Mouse (Mus musculus) kidney, adult 2 months (tissue): ENCODE measurements at regions not wholly inside any gene's neighbourhood (a gene's known extent, or its start where the extent isn't known, plus 50 kb on each side); places are given as distances from the start of the nearest gene placed in this dataset.
"Not testable (repeated sequence)": the region's sequence is repeated elsewhere in the genome, so short reads cannot be mapped to it uniquely, and the experiment has no call there.

Source experiments
- DNase-seq: peaks from one replicate; pipeline ENCODE4 v3.0.0; 2021
- H3K27ac ChIP-seq: fragments of 200-500 bp; 2 replicates; pipeline ENCODE4 v1.5.1; 2012; ENCODE audit warnings: low read depth, low read length, control low read depth, inconsistent platforms; ENCODE audit not compliant: insufficient read depth
- H3K27me3 ChIP-seq: fragments of 200-500 bp; replicated peaks from 2 replicates; pipeline ENCODE4 v1.6.1; 2012; ENCODE audit warnings: mild to moderate bottlenecking, moderate library complexity, low read length, inconsistent platforms; ENCODE audit not compliant: control insufficient read depth, insufficient read depth
- H3K36me3 ChIP-seq: fragments of 200-500 bp; 2 replicates; pipeline ENCODE4 v1.6.1; 2012; ENCODE audit warnings: mild to moderate bottlenecking, moderate library complexity, low read length, inconsistent platforms; ENCODE audit not compliant: control insufficient read depth, insufficient read depth
- H3K4me1 ChIP-seq: fragments of 200-500 bp; 2 replicates; pipeline ENCODE4 v1.6.1; 2011; ENCODE audit warnings: low read length; ENCODE audit not compliant: control insufficient read depth, insufficient read depth
- H3K4me3 ChIP-seq: fragments of 200-500 bp; 2 replicates; pipeline ENCODE4 v1.5.1; 2011; ENCODE audit warnings: mild to moderate bottlenecking, low read depth, low read length, control low read depth; ENCODE audit not compliant: insufficient read depth
- CTCF ChIP-seq: fragments of 200-500 bp; conservative IDR thresholded peaks from 2 replicates; pipeline ENCODE4 v1.5.1; 2011; ENCODE audit warnings: low read depth, mild to moderate bottlenecking, control low read depth, low read length, moderate library complexity, mixed read lengths; ENCODE audit not compliant: insufficient read depth, insufficient read length
- POLR2A ChIP-seq: fragments of 200-500 bp; IDR thresholded peaks from one replicate; pipeline ENCODE4 v1.6.1; 2011; ENCODE audit warnings: low read depth, low read length, control low read depth
- WGBS: fragments of 180-500 bp; shearing (Covaris S2); methylation state at CpG from one replicate; pipeline ENCODE4 v1.1.7; 2018; 5-methylcytosine and 5-hydroxymethylcytosine counted together

- Histone ChIP-seq H3K27me3 (no peaks in the 10 kb centered on the region), H3K27ac (no peak overlapping the region), H3K4me1 (no peaks in the 10 kb centered on the region), H3K4me3 (no peak overlapping the region), H3K36me3 (no peaks in the 10 kb centered on the region)
- WGBS = 88% methylated on average over 3 of the region's 3 CpGs
- DNase-seq = no peak
- TF ChIP-seq POLR2A = no peak
- no peak for TF ChIP-seq CTCF
These were observed 55.5 kb downstream of the Zfp281 start for GRCm38 (mm10) chr1:136680173-136680572.

GRCm38 (mm10) chr1:136682311-136682710, 57.6 kb downstream of the Zfp281 start:
- not testable (repeated sequence) for H3K27ac ChIP-seq, H3K4me1 ChIP-seq, H3K27me3 ChIP-seq, H3K36me3 ChIP-seq, H3K4me3 ChIP-seq, DNase-seq
- WGBS = 68% methylated on average over 10 of the region's 10 CpGs

GRCm38 (mm10) chr1:136683061-136683531, 58.4 kb downstream of the Zfp281 start:
- no peaks in the 10 kb centered on the region for H3K36me3 ChIP-seq
- TF ChIP-seq POLR2A (no peak), CTCF (no peak)
- 49% methylated on average over 3 of the region's 3 CpGs for WGBS
- H3K27me3 ChIP-seq = no peaks in the 10 kb centered on the region
- peak; percentile 71 for DNase-seq
- no peak overlapping the region for H3K4me3 ChIP-seq
- no peak overlapping the region; the same call in 1 of the 2 replicates for H3K27ac ChIP-seq
- H3K4me1 ChIP-seq = no peaks in the 10 kb centered on the region; the same call in 1 of the 2 replicates

- TF ChIP-seq POLR2A (no peak), CTCF (no peak)
- Histone ChIP-seq H3K36me3 (no peaks in the 10 kb centered on the region), H3K27me3 (no peaks in the 10 kb centered on the region), H3K4me1 (no peaks in the 10 kb centered on the region; the same call in 1 of the 2 replicates), H3K4me3 (no peak overlapping the region), H3K27ac (peak overlapping the region; percentile 30; the same call in 1 of the 2 replicates)
- WGBS = 60% methylated on average over 10 of the region's 10 CpGs
- peak; percentile 35 for DNase-seq
These were observed 58.9 kb downstream of the Zfp281 start for GRCm38 (mm10) chr1:136683561-136684131.

DNA sequence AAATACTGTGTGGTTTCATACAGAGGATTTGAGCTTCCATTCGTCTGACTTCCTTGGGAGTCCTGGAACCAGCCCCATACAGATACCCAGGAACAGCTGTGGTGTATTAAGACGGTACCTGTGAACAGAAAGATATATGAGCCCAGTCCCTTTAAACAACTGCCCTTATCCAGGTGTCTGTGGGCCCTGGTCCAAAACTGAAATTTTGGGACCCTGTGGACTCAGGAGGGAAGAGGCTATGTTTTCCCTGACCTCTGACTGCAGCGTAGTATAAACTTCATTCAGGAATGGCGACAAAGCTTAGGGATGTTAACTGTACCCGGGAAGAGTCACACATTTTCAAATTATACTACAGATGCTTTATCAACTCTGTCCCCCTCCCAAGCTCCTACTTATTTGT, 59.8 kb downstream of the Zfp281 start:
- WGBS = 91% methylated on average over 5 of the region's 5 CpGs
- Histone ChIP-seq H3K36me3 (no peaks in the 10 kb centered on the region), H3K27ac (no peak overlapping the region), H3K27me3 (no peaks in the 10 kb centered on the region), H3K4me3 (no peak overlapping the region), H3K4me1 (no peaks in the 10 kb centered on the region; the same call in 1 of the 2 replicates)
- no peak for DNase-seq
- no peak for TF ChIP-seq POLR2A
- TF ChIP-seq CTCF = no peak

DNA sequence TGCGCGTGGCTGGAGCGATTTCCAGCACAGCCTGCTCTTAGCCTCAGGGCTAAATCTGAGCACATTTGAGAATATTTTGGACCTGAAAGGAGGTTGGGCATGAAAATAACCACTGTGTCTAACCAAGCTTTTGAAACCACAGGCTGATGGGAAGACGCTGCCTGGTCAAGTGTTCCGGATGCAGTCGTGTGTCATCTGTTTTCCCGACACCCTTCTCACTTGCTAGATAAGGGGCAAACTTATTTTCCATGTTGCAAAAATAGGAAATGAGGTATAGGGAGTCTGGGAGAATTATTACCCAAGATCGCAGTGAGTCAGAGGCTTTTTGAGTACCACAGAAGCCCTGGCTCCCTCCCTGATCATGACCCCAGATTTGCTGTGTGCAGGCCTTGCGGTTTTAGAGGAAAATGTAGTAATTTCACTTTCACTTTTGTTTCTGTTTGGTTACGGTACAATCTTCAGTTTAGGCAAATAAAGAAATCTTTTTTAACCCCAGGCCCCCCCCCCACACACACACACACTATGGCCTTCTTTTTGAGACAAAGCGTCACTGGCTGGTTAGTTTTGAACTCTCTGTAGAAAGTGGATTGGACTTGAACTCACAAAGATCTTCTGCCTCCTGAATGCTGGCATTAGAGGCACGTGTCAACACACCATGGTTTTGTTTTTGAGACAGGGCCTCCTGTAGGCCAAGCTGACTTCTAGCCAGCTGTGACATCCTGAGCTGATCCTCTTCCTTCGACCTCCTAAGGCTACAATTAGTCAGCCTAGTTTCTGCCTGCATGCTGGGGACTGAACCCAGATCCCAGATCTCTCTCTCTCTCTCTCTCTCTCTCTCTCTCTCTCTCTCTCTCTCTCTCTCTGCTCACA, 60.7 kb downstream of the Zfp281 start:
- H3K27me3 ChIP-seq = no peaks in the 10 kb centered on the region
- 55% methylated on average over 13 of the region's 13 CpGs for WGBS
- H3K4me1 ChIP-seq = no peaks in the 10 kb centered on the region; the same call in 1 of the 2 replicates
- no peak overlapping the region for H3K4me3 ChIP-seq
- no peak for TF ChIP-seq POLR2A
- TF ChIP-seq CTCF = no peak
- peak overlapping the region; percentile 74 for H3K27ac ChIP-seq
- no peaks in the 10 kb centered on the region for H3K36me3 ChIP-seq
- DNase-seq = peak; percentile 58

GRCm38 (mm10) chr1:136686467-136686866, 61.8 kb downstream of the Zfp281 start:
- no peak for TF ChIP-seq POLR2A
- TF ChIP-seq CTCF = no peak
- DNase-seq = no peak
- Histone ChIP-seq H3K27ac (no peak overlapping the region), H3K27me3 (no peaks in the 10 kb centered on the region), H3K4me1 (no peaks in the 10 kb centered on the region; the same call in 1 of the 2 replicates), H3K4me3 (no peak overlapping the region), H3K36me3 (no peaks in the 10 kb centered on the region)
